Mouse (Mus musculus) forebrain, embryonic 10.5 days (tissue): ENCODE data around the gene Gm10577. TPM values are rescaled to one million over a fixed set of nuclear protein-coding genes. Genes with fewer than 3 reads are reported as not detected.

ENCODE experiments used
- DNase-seq: peaks from one replicate; pipeline ENCODE4 v3.0.0-alpha.2; 2017; ENCODE audit warnings: low spot score; ENCODE audit errors: extremely low spot score
- H3K27ac ChIP-seq: fragments of 300-500 bp; sonication (generic); 2 replicates; pipeline ENCODE4 v1.5.1; 2016; ENCODE audit warnings: mild to moderate bottlenecking
- H3K27me3 ChIP-seq: fragments of 300-500 bp; sonication (generic); 2 replicates; pipeline ENCODE4 v1.6.1; 2016; ENCODE audit warnings: mild to moderate bottlenecking; ENCODE audit not compliant: poor library complexity, severe bottlenecking
- H3K36me3 ChIP-seq: fragments of 300-500 bp; sonication (generic); replicated peaks from 2 replicates; pipeline ENCODE4 v1.6.1; 2016; ENCODE audit warnings: mild to moderate bottlenecking, moderate library complexity
- H3K4me1 ChIP-seq: fragments of 300-500 bp; sonication (generic); 2 replicates; pipeline ENCODE4 v1.6.1; 2016
- H3K4me3 ChIP-seq: fragments of 300-500 bp; sonication (generic); 2 replicates; pipeline ENCODE4 v1.5.1; 2016; ENCODE audit warnings: mild to moderate bottlenecking, moderate library complexity
- H3K9me3 ChIP-seq: fragments of 300-500 bp; sonication (generic); 2 replicates; pipeline ENCODE4 v1.6.1; 2016; ENCODE audit warnings: mild to moderate bottlenecking, moderate library complexity
- whole genome bisulfite sequencing: fragments of 180-500 bp; shearing (Covaris S2); methylation state at CpG from one replicate; pipeline ENCODE4 v1.1.7; 2016; 5-methylcytosine and 5-hydroxymethylcytosine counted together
- polyA plus RNA-seq: library from polyadenylated mRNA; unstranded; fragments of >200 nt; fragmentation: Nextera tagmentation; extraction: Ambion mirVana; gene quantifications from 2 replicates; pipeline ENCODE4 v1.2.1, GENCODE M21; 2016

Gene Gm10577
- polyA plus RNA-seq, 1 experiment from 2014 or later = not detected

- no peaks in the 10 kb centered on the region for H3K9me3 ChIP-seq
- H3K27ac ChIP-seq = no peak overlapping the region
- no peak for DNase-seq
- H3K4me1 ChIP-seq = peaks cover 21% of the 10 kb centered on the region
- no peaks in the 10 kb centered on the region for H3K27me3 ChIP-seq
- no peak overlapping the region for H3K4me3 ChIP-seq
- H3K36me3 ChIP-seq = peaks cover 95% of the 10 kb centered on the region
- 74% methylated on average over 4 of the region's 4 CpGs for WGBS
Observed at GRCm38 (mm10) chr4:100990996-100991395, 29.5 kb downstream of the Gm10577 start.

- Histone ChIP-seq H3K36me3 (peaks cover 97% of the 10 kb centered on the region), H3K9me3 (no peaks in the 10 kb centered on the region), H3K27ac (no peak overlapping the region), H3K4me3 (no peak overlapping the region), H3K27me3 (no peaks in the 10 kb centered on the region), H3K4me1 (peaks cover 14% of the 10 kb centered on the region)
- WGBS = 86% methylated on average over 8 of the region's 8 CpGs
- DNase-seq = no peak
Observed at GRCm38 (mm10) chr4:100988231-100988799, 32.2 kb downstream of the Gm10577 start.

DNA sequence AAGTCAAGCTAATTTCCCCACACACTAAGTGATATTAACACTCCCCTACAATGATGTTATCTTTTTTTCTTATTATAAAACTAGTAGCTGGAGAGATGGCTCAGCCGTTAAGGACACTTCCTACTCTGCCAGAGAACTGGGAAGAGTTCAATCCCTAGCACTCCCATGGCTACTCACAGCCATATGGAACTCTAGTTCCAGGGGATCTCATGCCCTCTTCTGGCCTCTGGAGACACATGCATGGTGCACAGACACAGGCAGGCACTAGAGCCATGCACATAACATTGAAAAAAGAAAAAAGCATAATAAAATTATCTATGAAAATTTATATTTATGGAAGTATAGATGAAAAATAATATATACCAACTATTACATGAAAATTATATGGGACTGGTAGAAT is 33.3 kb downstream of the Gm10577 start:
- Histone ChIP-seq H3K27me3 (no peaks in the 10 kb centered on the region), H3K4me3 (no peak overlapping the region), H3K36me3 (peaks cover 96% of the 10 kb centered on the region), H3K9me3 (no peaks in the 10 kb centered on the region), H3K27ac (no peak overlapping the region), H3K4me1 (peaks cover 14% of the 10 kb centered on the region)
- DNase-seq = no peak
- 85% methylated on average over 1 of the region's 1 CpGs for WGBS

DNA sequence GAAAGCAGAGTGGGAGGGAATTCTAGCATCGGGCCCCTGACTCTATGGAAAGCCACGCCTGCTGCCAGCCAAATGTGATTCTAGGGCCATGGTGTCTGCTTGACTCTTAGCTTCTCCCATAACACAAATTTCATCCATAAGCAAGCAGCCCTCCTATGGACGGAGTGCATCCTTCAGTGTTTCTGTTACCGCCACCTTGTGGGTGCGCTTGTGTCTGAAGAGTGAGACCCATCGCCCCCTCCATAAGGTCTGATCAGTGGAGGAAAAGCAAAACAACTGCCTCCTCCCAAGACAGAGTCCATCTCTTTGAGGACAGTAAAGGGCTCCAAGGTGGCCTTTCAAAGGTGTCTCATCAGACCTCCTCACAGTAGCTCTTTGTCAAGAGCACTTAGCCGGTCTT is 43.0 kb downstream of the Gm10577 start:
- H3K4me3 ChIP-seq = no peak overlapping the region
- no peak overlapping the region for H3K27ac ChIP-seq
- H3K27me3 ChIP-seq = no peaks in the 10 kb centered on the region
- peaks cover 17% of the 10 kb centered on the region for H3K4me1 ChIP-seq
- H3K36me3 ChIP-seq = peaks cover 97% of the 10 kb centered on the region
- DNase-seq = no peak
- WGBS = 92% methylated on average over 7 of the region's 7 CpGs
- H3K9me3 ChIP-seq = no peaks in the 10 kb centered on the region

GRCm38 (mm10) chr4:100974455-100975035 is 46.0 kb downstream of the Gm10577 start:
- DNase-seq = peak; percentile 43
- Histone ChIP-seq H3K4me1 (peaks cover 17% of the 10 kb centered on the region), H3K36me3 (peaks cover 95% of the 10 kb centered on the region), H3K4me3 (no peak overlapping the region), H3K27me3 (no peaks in the 10 kb centered on the region), H3K9me3 (no peaks in the 10 kb centered on the region), H3K27ac (peak overlapping the region; percentile 82)
- 53% methylated on average over 14 of the region's 14 CpGs for WGBS

GRCm38 (mm10) chr4:100973641-100974454 is 46.6 kb downstream of the Gm10577 start:
- DNase-seq = peak; percentile 39
- Histone ChIP-seq H3K36me3 (peaks cover 96% of the 10 kb centered on the region), H3K27me3 (no peaks in the 10 kb centered on the region), H3K4me1 (peaks cover 17% of the 10 kb centered on the region), H3K4me3 (0 out of 2 replicates have a peak overlapping the region, but pooled peaks have one; percentile 6), H3K9me3 (no peaks in the 10 kb centered on the region), H3K27ac (peak overlapping the region; percentile 82)
- WGBS = 20% methylated on average over 16 of the region's 16 CpGs

Other genes starting within 250 kb of the Gm10577 start
- 25.5 and 26.8 TPM in 2 replicates for gene Cachd1, start 244.0 kb downstream of the Gm10577 start, polyA plus RNA-seq
- 12.0 and 12.3 TPM in 2 replicates for gene Raver2, start 48.3 kb upstream of the Gm10577 start, polyA plus RNA-seq
- 41.7 and 42.4 TPM in 2 replicates for gene Jak1, start 244.6 kb upstream of the Gm10577 start, polyA plus RNA-seq